Mouse (Mus musculus) kidney, adult 9 months (tissue): Measurements from ENCODE around the gene Ptpn14.

Experiments used
- DNase-seq: peaks from one replicate; pipeline ENCODE4 v3.0.0; 2022

Ptpn14 gene

GRCm38 (mm10) chr1:189774778-189775177 lies 46.7 kb downstream of the Ptpn14 start:
- DNase-seq = no peak

DNA sequence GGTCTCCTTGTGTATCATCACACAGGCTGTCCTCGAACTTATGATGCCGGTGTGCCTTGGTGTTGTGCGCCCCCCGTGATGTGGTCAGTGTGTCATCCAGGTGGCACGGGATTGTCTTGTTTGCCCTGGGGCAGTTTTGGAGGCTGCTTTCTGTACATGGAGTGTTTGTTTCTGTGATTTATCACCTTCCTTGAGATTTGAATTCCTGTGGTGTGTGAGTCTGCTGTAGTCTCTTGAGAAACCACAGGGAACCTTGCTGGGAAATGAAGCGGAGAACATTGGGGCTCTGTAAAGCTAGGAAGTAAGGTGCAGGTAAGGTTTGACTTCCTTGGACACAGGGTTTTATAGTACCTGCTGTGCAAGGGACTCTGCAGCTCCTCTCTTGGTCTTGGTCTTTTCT lies 49.1 kb downstream of the Ptpn14 start:
- no peak for DNase-seq

DNA sequence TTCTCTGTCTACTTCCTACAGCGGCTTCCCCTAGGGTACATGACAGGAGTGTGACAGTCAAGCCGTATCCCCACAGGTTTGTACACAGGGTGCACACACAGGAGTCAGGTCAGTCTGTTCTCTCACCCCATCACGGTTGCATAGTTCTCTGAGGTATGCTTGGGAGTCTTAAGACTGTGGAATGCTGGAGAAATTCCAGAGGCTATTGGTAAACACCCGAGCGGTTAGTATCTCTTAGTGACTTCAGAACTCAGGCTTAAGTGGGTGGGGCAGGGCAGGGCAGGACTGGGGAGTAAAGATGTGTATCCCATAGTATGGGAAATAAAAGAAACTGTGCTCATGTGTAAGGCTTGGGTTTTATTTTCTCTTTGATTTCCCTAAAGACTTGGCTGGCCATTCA lies 50.3 kb downstream of the Ptpn14 start:
- DNase-seq = no peak

DNA sequence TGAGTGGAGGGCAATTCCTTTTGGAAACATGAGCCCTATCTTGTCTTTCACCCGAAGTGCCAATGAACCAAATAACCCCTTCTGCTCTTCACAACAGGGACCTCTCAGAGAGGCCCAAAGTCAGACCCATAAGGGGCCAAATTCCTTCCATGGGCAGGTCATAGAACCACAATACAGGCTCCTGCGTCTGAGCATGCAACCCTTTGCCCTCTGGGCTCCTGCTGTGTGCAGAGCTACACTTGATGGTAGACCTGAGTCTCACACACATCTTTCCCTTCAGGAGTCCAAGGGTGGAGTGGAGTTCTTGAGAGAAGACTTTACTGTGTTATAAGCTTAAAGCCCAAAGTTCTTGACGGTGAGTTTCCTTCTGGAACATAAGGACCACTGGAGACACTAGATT lies 51.2 kb downstream of the Ptpn14 start:
- no peak for DNase-seq

DNA sequence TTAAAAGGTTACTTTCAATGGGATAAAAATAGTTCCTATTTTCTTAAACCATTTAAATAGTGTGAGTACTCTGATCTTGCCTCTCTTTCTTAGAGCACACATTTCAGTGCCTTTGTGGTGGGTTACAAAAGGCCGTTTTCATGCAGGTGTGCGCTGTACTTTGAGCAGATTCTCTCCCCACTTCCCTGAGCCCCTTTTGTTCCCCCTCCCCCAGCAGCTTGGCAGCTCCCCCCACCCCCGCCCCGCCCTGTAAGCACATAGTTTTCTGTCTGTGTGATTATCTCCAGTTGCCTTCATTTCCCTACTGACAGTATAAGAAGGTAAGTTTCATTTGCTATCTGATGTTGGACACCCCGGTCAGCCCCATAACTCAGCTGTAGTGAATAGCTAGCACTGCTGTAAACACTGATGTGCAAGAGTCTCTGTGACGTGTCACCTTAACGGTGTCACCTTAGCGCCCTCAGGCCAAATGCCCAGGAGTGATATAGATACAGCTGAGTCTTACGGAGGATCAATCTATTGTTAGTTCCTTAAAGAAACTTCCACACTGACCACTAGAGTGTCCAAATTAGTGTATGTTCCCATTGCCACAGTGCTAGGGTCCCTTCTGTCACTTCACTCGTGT lies 53.8 kb downstream of the Ptpn14 start:
- no peak for DNase-seq

DNA sequence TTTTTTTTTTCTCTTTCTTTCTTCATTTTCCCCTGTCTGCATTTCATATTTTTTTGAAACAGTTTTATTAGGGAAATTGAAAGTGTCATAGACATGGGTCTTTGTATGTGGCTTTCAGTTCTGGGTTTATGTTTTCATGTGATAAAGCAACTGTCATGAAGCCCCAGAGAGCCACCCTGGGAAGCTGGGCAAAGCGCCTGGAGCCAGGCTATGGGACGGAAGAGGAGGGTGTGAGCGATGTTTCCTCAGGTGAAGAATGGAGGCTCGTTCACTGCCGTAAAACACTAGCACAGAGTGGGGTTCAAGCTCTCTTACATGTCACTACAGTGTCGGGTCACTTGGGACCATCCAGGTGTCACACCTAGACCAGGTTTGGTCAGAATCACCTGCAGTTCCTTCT lies 54.6 kb downstream of the Ptpn14 start:
- no peak for DNase-seq

DNA sequence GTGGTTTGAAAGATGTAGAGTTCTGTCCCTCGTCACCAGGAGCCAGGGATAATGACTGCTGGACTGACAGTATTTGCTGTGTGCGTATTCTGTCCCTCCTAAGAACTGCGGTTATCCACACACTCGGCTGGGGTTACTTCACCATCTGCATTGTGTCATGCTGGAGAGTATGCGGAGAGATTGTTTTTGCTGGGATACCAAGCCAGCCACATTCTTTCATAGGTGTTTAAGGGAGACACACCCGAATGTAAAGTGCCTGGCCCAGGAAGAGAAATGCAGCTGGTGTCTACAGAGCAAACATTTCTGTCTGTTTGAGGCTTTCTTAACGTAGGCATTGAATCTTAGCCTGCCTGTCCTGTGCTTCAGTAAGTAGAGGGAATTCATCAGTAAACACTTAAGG lies 56.4 kb downstream of the Ptpn14 start:
- no peak for DNase-seq

GRCm38 (mm10) chr1:189786707-189787485 lies 58.8 kb downstream of the Ptpn14 start:
- no peak for DNase-seq

DNA sequence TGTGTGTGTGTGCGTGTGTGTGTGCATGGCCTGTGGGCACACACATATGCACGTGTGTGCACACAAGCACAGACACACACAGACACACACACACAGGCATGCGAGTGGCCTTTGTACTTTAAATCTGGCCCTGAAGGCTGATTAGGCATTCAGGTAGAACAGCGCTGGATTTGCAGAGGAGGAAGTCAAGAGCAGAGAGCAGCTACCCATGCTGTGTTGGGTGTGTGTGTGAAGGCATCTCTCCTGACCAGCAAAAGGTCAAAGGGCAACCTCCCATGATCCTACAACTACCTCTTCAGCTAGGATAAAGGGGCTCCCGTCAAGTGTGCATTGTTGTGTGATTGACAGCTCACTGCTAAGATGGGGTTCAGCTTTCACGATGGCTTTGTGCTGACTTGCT lies 61.5 kb downstream of the Ptpn14 start:
- DNase-seq = no peak

- no peak for DNase-seq
Observed at GRCm38 (mm10) chr1:189790666-189791065, 62.6 kb downstream of the Ptpn14 start.

DNA sequence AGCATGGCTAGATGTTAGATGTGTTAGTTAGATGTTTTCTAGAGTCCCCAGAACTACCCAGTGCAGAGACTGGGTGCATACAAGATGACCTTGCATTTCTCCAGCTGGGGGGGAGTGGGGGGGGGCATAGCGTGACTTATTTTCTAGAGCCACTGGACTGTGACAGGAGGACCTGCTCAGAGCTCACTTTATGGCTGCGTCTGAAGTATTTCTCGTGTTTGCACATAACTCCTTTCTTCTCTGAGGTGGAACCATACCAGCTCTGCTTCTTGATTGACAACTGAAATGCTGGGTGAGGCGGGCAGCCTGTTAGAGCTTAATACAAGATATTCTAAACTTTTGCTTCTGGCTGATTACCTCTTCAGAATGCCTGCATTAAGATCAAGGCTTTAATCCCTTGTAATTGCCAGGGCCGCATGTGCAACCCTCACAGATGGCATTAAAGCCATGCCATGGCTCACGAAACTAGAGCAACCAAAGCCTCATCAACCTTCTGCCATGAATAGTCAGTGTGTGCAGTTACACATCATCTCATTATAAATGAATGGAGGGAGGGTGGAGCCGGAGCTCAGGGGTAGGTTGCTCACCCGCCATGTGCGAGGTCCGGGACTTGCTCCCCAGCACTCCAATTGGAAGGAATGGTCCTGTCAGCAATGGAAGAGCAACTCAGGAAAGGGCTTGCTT lies 63.6 kb downstream of the Ptpn14 start:
- no peak for DNase-seq

GRCm38 (mm10) chr1:189792560-189793195 lies 64.6 kb downstream of the Ptpn14 start:
- no peak for DNase-seq

- DNase-seq = no peak
Observed at GRCm38 (mm10) chr1:189798949-189799348, 70.9 kb downstream of the Ptpn14 start.

DNA sequence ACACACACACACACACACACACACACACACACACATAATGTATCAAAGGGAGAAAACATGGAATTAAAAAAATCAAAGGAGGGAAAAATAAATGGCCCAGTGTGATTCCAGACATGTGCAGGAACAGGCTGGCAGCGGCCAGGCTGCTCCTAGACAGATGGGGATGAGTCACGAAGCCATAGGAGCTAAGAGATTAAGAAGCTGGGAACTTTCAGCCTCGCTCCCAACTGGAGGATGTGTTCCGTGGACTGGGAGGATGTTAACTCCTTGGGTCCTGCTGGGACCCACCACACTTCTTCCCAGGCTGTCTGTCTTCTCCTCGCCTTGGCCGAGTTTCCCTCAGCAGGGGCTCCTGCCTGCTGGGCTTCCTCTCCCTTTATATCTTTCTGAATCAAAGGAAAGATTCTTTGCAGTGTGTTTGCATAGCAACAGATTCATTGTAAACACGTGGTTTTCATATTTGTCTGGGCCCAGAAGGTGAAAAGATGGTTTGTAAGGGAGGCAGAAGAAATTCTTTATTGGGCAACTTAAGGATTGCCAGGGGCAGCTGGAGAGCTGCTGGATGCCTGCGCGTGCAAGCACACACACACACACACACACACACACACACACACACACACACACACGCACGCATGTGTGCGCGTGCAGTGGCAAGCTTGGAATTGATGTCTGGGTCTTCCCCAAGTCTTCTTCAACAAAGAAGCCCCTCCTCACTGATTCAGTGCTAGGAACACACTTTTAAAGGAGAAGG lies 72.3 kb downstream of the Ptpn14 start:
- DNase-seq = no peak

DNA sequence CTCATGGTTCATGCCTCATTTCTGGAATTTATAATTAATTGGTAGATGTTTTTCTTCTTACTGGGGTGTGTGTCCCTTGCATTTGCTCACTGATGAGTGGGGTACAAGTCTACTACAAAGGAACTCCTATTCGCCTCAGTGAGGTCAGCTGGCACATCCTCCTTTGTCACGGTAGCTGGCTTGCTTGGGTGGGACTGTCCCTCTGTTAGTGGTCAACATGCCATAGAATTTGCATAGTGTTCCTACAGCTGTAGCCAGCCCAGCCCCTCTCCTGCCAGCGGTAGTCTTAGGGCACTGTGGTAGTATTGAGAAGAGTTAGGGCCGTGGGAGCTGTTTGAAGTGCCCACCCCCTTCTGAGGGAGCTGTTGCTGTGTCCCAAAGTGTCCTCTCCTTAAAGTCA lies 73.2 kb downstream of the Ptpn14 start:
- DNase-seq = no peak

- no peak for DNase-seq
Observed at GRCm38 (mm10) chr1:189802575-189802974, 74.5 kb downstream of the Ptpn14 start.

GRCm38 (mm10) chr1:189803742-189804141 lies 75.7 kb downstream of the Ptpn14 start:
- no peak for DNase-seq

GRCm38 (mm10) chr1:189806533-189807297 lies 78.6 kb downstream of the Ptpn14 start:
- no peak for DNase-seq

- DNase-seq = no peak
Observed at GRCm38 (mm10) chr1:189808015-189808414, 79.9 kb downstream of the Ptpn14 start.

DNA sequence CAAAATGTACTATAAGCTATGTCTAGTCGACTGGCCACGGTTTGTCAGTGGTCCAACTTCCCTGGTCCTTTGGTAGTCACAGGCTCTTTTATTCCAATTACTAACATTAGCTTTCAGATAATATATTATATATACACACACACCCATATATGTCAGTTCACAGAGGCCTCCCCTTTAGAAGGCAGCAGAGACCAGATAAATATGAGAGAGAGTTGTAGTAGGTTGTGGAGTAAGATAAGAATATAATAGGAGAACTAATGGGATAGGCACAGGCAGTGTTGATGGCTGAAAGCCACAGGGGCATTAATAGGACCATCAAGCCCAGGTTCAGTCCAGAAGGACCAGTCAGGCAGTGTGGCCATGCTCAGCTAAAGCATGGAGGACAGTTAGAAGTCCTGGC lies 80.4 kb downstream of the Ptpn14 start:
- DNase-seq = no peak

- DNase-seq = no peak
Observed at GRCm38 (mm10) chr1:189811778-189812177, 83.7 kb downstream of the Ptpn14 start.

DNA sequence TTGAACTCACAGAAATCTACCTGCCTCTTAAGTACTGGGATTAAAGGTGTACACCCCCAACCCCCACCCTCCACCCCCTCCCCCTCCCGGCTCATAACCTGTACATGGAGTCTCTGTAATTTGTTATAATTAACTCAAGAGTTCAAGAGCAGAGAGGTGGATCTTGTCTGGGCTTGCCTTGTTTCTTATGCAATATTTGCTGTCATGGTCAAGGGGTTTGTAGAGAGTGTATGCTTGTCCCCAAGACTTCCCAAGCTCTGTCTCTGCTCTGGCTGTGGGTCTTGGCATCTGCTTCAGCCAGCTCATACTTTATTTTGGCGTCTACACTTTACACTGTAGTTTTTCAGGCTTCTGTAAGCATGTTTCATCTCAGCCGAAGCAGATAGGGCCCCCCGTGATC lies 86.3 kb downstream of the Ptpn14 start:
- DNase-seq = no peak
